Mouse (Mus musculus): ENCODE measurements around the gene Grip1.

- TF ChIP-seq CTCF (IDR thresholded peaks at IDR 0.05; ENCODE audit: low read depth) = no peak
- TF ChIP-seq EP300 (IDR thresholded peaks at IDR 0.05; ENCODE audit: low read depth) = no peak
These were observed 176.8 kb downstream of the Grip1 start for GRCm38 (mm10) chr10:119630401-119630800.

Data from heart, postnatal 0 days (tissue).